Mouse (Mus musculus) MEL (cell line): ENCODE data around the gene Adamts18. TPM values are rescaled to one million over a fixed set of nuclear protein-coding genes. Genes with fewer than 3 reads are reported as not detected.

ENCODE experiments used
- DNase-seq: peaks from one replicate; pipeline ENCODE4 v3.0.0; 2011; ENCODE audit warnings: low read depth, low spot score
- H3K27ac ChIP-seq: 2 replicates; pipeline ENCODE4 v1.5.1; 2012; ENCODE audit warnings: low read depth, mild to moderate bottlenecking, control low read depth, low read length, moderate library complexity; ENCODE audit not compliant: control insufficient read depth
- H3K27me3 ChIP-seq, 2 experiments: fragments of 150-350 bp in 1 of 2; sonication (generic) in 1 of 2; 2 replicates each; pipeline ENCODE4 v1.6.1; 2012; ENCODE audit warnings: low read length in 2 of 2, mild to moderate bottlenecking in 2 of 2, improper control_type of control experiment in 1 of 2, moderate library complexity in 1 of 2; ENCODE audit not compliant: insufficient read depth in 2 of 2, control insufficient read depth in 1 of 2
- H3K36me3 ChIP-seq, 2 experiments: 2 replicates each; pipeline ENCODE4 v1.6.1; 2012 to 2014; ENCODE audit warnings: low read length in 2 of 2, improper control_type of control experiment in 1 of 2, inconsistent platforms in 1 of 2, mild to moderate bottlenecking in 1 of 2; ENCODE audit not compliant: insufficient read depth in 2 of 2, control insufficient read depth in 1 of 2
- H3K4me1 ChIP-seq, 2 experiments: fragments of 150-350 bp in 1 of 2; sonication (generic) in 1 of 2; 2 replicates each; pipeline ENCODE4 v1.6.1; 2012; ENCODE audit warnings: low read length in 2 of 2, improper control_type of control experiment in 1 of 2, mild to moderate bottlenecking in 1 of 2; ENCODE audit not compliant: insufficient read depth in 2 of 2, control insufficient read depth in 1 of 2
- H3K4me3 ChIP-seq, 2 experiments: fragments of 150-350 bp in 1 of 2; sonication (generic) in 1 of 2; 2 replicates each; pipeline ENCODE4 v1.5.1; 2012; ENCODE audit warnings: low read depth in 2 of 2, low read length in 2 of 2, mild to moderate bottlenecking in 2 of 2, moderate library complexity in 2 of 2, control low read depth in 1 of 2, improper control_type of control experiment in 1 of 2; ENCODE audit not compliant: control insufficient read depth in 1 of 2, insufficient read depth in 1 of 2
- H3K79me2 ChIP-seq: 2 replicates; pipeline ENCODE4 v1.6.1; 2012; ENCODE audit warnings: mild to moderate bottlenecking, low read length, moderate library complexity; ENCODE audit not compliant: control insufficient read depth, poor library complexity, insufficient read depth
- H3K9ac ChIP-seq: 2 replicates; pipeline ENCODE4 v1.6.1; 2012; ENCODE audit warnings: low read depth, mild to moderate bottlenecking, control low read depth, low read length, moderate library complexity; ENCODE audit not compliant: control insufficient read depth, poor library complexity, severe bottlenecking
- H3K9me3 ChIP-seq: fragments of 150-350 bp; sonication (generic); replicated peaks from 2 replicates; pipeline ENCODE4 v1.6.1; 2012; ENCODE audit warnings: mild to moderate bottlenecking, low read length, improper control_type of control experiment, moderate library complexity; ENCODE audit not compliant: insufficient read depth
- CHD1 ChIP-seq: IDR thresholded peaks from 2 replicates; pipeline ENCODE4 v1.6.1; 2012; ENCODE audit warnings: low read depth, mild to moderate bottlenecking, inconsistent platforms, low read length, improper control_type of control experiment
- CTCF ChIP-seq, 3 experiments: IDR thresholded peaks in 2 of 3; conservative IDR thresholded peaks in 1 of 3; 2 replicates each; pipeline ENCODE4 v1.5.1; 2011 to 2012; ENCODE audit warnings: low read length in 3 of 3, low read depth in 2 of 3, mild to moderate bottlenecking in 2 of 3, improper control_type of control experiment in 1 of 3, inconsistent platforms in 1 of 3, mixed read lengths in 1 of 3, moderate library complexity in 1 of 3; ENCODE audit not compliant: control insufficient read depth in 1 of 3, insufficient read depth in 1 of 3, poor library complexity in 1 of 3, severe bottlenecking in 1 of 3
- E2F4 ChIP-seq: IDR thresholded peaks from 2 replicates; pipeline ENCODE4 v1.6.1; 2011; ENCODE audit warnings: low read depth, low read length, improper control_type of control experiment, borderline replicate concordance
- ELF1 ChIP-seq: IDR thresholded peaks from 2 replicates; pipeline ENCODE4 v1.6.1; 2014; ENCODE audit warnings: low read depth, mild to moderate bottlenecking, inconsistent platforms, low read length, improper control_type of control experiment, moderate library complexity
- EP300 ChIP-seq, 2 experiments: IDR thresholded peaks; 2 replicates each; pipeline ENCODE4 v1.6.1; 2011; ENCODE audit warnings: improper control_type of control experiment in 2 of 2, low read length in 2 of 2, low read depth in 1 of 2, mild to moderate bottlenecking in 1 of 2
- ETS1 ChIP-seq: IDR thresholded peaks from 2 replicates; pipeline ENCODE4 v1.6.1; 2012; ENCODE audit warnings: low read depth, mild to moderate bottlenecking, inconsistent platforms, low read length, improper control_type of control experiment, moderate library complexity
- GABPA ChIP-seq: IDR thresholded peaks from 2 replicates; pipeline ENCODE4 v1.6.1; 2012; ENCODE audit warnings: low read depth, mild to moderate bottlenecking, inconsistent platforms, low read length, improper control_type of control experiment, moderate library complexity
- HCFC1 ChIP-seq: IDR thresholded peaks from 2 replicates; pipeline ENCODE4 v1.6.1; 2012; ENCODE audit warnings: low read depth, mild to moderate bottlenecking, inconsistent platforms, low read length, improper control_type of control experiment, moderate library complexity
- JUND ChIP-seq: IDR thresholded peaks from 2 replicates; pipeline ENCODE4 v1.6.1; 2011; ENCODE audit warnings: low read depth, mild to moderate bottlenecking, improper control_type of control experiment, low read length
- MAFK ChIP-seq: IDR thresholded peaks from 2 replicates; pipeline ENCODE4 v1.6.1; 2011; ENCODE audit warnings: low read depth, mild to moderate bottlenecking, low read length, improper control_type of control experiment, borderline replicate concordance
- NRF1 ChIP-seq: IDR thresholded peaks from 2 replicates; pipeline ENCODE4 v1.6.1; 2014; ENCODE audit warnings: low read depth, mild to moderate bottlenecking, inconsistent platforms, low read length, improper control_type of control experiment, moderate library complexity; ENCODE audit not compliant: poor library complexity, insufficient read depth, severe bottlenecking
- POLR2A ChIP-seq, 2 experiments: IDR thresholded peaks; 2 replicates each; pipeline ENCODE4 v1.6.1; 2011 to 2012; ENCODE audit warnings: low read length in 2 of 2, mild to moderate bottlenecking in 2 of 2, control low read depth in 1 of 2, improper control_type of control experiment in 1 of 2, low read depth in 1 of 2, moderate library complexity in 1 of 2; ENCODE audit not compliant: control insufficient read depth in 1 of 2, insufficient read depth in 1 of 2, poor library complexity in 1 of 2
- POLR2AphosphoS2 ChIP-seq: IDR thresholded peaks from 2 replicates; pipeline ENCODE4 v1.6.1; 2011; ENCODE audit warnings: low read length, improper control_type of control experiment
- RAD21 ChIP-seq: IDR thresholded peaks from 2 replicates; pipeline ENCODE4 v1.6.1; 2011; ENCODE audit warnings: mild to moderate bottlenecking, low read depth, low read length, improper control_type of control experiment
- SIN3A ChIP-seq: IDR thresholded peaks from 2 replicates; pipeline ENCODE4 v1.6.1; 2012; ENCODE audit warnings: low read length, improper control_type of control experiment, inconsistent platforms
- TAL1 ChIP-seq: IDR thresholded peaks from 2 replicates; pipeline ENCODE4 v1.6.1; 2012; ENCODE audit warnings: mild to moderate bottlenecking, inconsistent platforms, low read length, moderate library complexity, mixed read lengths
- TBP ChIP-seq: IDR thresholded peaks from 2 replicates; pipeline ENCODE4 v1.8.0; 2011; ENCODE audit warnings: low read depth, low read length, improper control_type of control experiment
- UBTF ChIP-seq: IDR thresholded peaks from 2 replicates; pipeline ENCODE4 v1.6.1; 2012; ENCODE audit warnings: low read depth, mild to moderate bottlenecking, inconsistent platforms, low read length, improper control_type of control experiment, moderate library complexity, borderline replicate concordance; ENCODE audit not compliant: insufficient read depth
- USF1 ChIP-seq: IDR thresholded peaks from 2 replicates; pipeline ENCODE4 v1.6.1; 2014; ENCODE audit warnings: low read depth, mild to moderate bottlenecking, inconsistent platforms, low read length, improper control_type of control experiment, moderate library complexity
- USF2 ChIP-seq, 2 experiments: IDR thresholded peaks; 2 replicates each; pipeline ENCODE4 v1.6.1; 2011 to 2012; ENCODE audit warnings: improper control_type of control experiment in 2 of 2, low read length in 2 of 2, borderline replicate concordance in 1 of 2, inconsistent platforms in 1 of 2, low read depth in 1 of 2, mild to moderate bottlenecking in 1 of 2; ENCODE audit not compliant: insufficient read depth in 1 of 2
- ZC3H11A ChIP-seq: IDR thresholded peaks from 2 replicates; pipeline ENCODE4 v1.6.1; 2012; ENCODE audit warnings: low read depth, mild to moderate bottlenecking, inconsistent platforms, low read length, improper control_type of control experiment
- polyA plus RNA-seq, 2 experiments: library from polyadenylated mRNA; stranded (reverse) in 1 of 2; unstranded in 1 of 2; fragments of >175 nt in 1 of 2; fragments of >200 nt in 1 of 2; gene quantifications; 2 replicates each; pipeline versions ENCODE4 v1.2.1 to v1.2.4; 2012; ENCODE audit warnings: low replicate concordance in 2 of 2, low read depth in 1 of 2; ENCODE audit not compliant: insufficient read length in 2 of 2, insufficient read depth in 1 of 2, missing spikeins in 1 of 2
- total RNA-seq: library from RNA; depleted of rRNA; stranded (reverse); fragments of 300-350 nt; gene quantifications from 2 replicates; pipeline ENCODE4 v1.2.3, GENCODE M21; 2012; rRNA removed

The Adamts18 gene
- total RNA-seq (not detected in 2 replicates), polyA plus RNA-seq (not detected)

DNA sequence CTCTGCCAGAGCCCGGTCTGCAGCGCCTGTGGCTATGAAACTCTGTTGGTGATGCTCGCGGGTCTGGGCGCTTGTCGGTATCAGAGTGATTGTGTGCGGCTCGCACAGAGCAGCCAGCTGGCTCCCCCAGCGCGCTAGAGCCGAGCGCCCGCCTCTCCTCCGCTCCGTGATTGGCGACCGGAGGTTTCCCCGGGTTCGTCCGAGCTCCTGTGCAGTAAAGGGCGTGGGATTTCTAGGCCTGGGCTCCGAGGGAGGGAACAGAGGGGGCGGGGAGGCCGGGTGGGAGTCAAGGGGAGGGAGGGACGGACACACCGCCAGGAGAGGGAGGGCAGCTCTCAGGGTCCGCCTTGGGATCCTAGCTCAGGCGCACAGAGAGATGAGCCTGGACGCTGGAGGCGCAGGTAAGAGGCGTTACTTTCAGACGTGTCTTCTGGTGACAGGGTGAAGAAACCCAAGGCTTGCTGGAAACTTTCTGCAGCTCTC lies at the start of gene Adamts18:
TSS of gene Adamts18 (minus strand) at position 86 of the 483 bp plus-strand sequence.
- DNase-seq = no peak
- no peaks in the 10 kb centered on the region for H3K4me1 ChIP-seq
- TF ChIP-seq SIN3A (no peak), GABPA (no peak), POLR2AphosphoS2 (no peak), NRF1 (no peak), MAFK (no peak), TAL1 (no peak), E2F4 (no peak), TBP (no peak), RAD21 (no peak), ETS1 (no peak), ELF1 (no peak), ZC3H11A (no peak), EP300 (IDR thresholded peaks at IDR 0.05; ENCODE audit: low read depth in 1 of 2, low read length in 2 of 2) (no peak), POLR2A (IDR thresholded peaks at IDR 0.05; ENCODE audit: control insufficient read depth in 1 of 2, insufficient read depth in 1 of 2, low read depth in 1 of 2, low read length in 2 of 2, poor library complexity in 1 of 2) (no peak), CTCF (IDR thresholded peaks at IDR 0.05 in 2 of 3, conservative IDR thresholded peaks at IDR 0.05 in 1 of 3; ENCODE audit: control insufficient read depth in 1 of 3, insufficient read depth in 1 of 3, low read depth in 2 of 3, low read length in 3 of 3, poor library complexity in 1 of 3, severe bottlenecking in 1 of 3) (no peak), JUND (no peak), USF1 (no peak), UBTF (no peak), HCFC1 (no peak)
- no peaks in the 10 kb centered on the region for H3K9me3 ChIP-seq
- no peaks in the 10 kb centered on the region for H3K27me3 ChIP-seq
- H3K27ac ChIP-seq = no peak within 1 kb of the TSS
- H3K36me3 ChIP-seq = no peaks in the 10 kb centered on the region
- H3K4me3 ChIP-seq = no peak within 1 kb of the TSS
- H3K9ac ChIP-seq = no peak within 1 kb of the TSS
- no peaks in the 10 kb centered on the region for H3K79me2 ChIP-seq

DNA sequence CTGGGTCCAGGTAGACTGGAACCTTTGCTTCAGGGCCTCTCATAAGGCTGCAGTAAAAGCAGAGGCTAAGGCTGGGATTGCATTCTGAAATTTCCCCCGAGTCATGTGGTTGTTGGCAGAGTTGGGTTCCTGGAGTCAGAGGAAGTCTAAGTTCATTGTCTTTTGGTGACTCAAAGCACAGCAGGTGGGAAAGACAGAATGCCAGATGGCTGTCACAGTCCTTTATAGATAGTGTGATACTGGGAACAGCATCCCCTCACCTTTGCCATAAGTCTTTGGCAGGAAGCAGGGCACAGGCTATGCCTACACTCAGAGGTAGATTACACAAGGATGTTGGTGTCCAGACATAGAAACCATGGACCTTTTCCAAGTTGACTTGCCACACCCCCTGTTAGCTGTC lies 47.9 kb upstream of the Adamts18 start:
- no peaks in the 10 kb centered on the region for H3K36me3 ChIP-seq
- no peak overlapping the region for H3K9ac ChIP-seq
- TF ChIP-seq USF2 (IDR thresholded peaks at IDR 0.05; ENCODE audit: borderline replicate concordance in 1 of 2, insufficient read depth in 1 of 2, low read depth in 1 of 2, low read length in 2 of 2) (no peak), GABPA (no peak), JUND (no peak), CHD1 (no peak)
- no peaks in the 10 kb centered on the region for H3K9me3 ChIP-seq
- DNase-seq = no peak
- H3K4me3 ChIP-seq = no peak overlapping the region
- no peak overlapping the region for H3K27ac ChIP-seq
- H3K4me1 ChIP-seq = no peaks in the 10 kb centered on the region
- no peaks in the 10 kb centered on the region for H3K27me3 ChIP-seq
- no peaks in the 10 kb centered on the region for H3K79me2 ChIP-seq
